Mouse (Mus musculus): ENCODE results near the gene Runx2. TPM values are rescaled to one million over a fixed set of nuclear protein-coding genes. Genes with fewer than 3 reads are reported as not detected.
A peak's percentile ranks its signal among the peaks of the same experiment; 100 is the strongest.

Runx2 gene
- polyA plus RNA-seq, 1 experiment from 2014 or later: 1.2 TPM

- Histone ChIP-seq H3K27me3 (ENCODE audit: control insufficient read depth, insufficient read depth, low read depth, low read length) (no peaks in the 10 kb centered on the region), H3K9me3 (ENCODE audit: control insufficient read depth, low read length) (no peaks in the 10 kb centered on the region), H3K27ac (ENCODE audit: low read length) (no peak overlapping the region), H3K9ac (ENCODE audit: low read length) (no peak overlapping the region), H3K4me1 (replicated peaks; ENCODE audit: control insufficient read depth, insufficient read depth, low read length) (peaks cover 6% of the 10 kb centered on the region), H3K4me2 (ENCODE audit: low read depth, low read length) (no peak overlapping the region), H3K36me3 (ENCODE audit: control insufficient read depth, insufficient read depth, low read length) (no peaks in the 10 kb centered on the region), H3K4me3 (ENCODE audit: low read length) (no peak overlapping the region)
- WGBS: 74% methylated on average over 2 of the region's 2 CpGs
- ATAC-seq (ENCODE audit: low read depth): no peak
These were observed 4.2 kb upstream of the Runx2 start for GRCm38 (mm10) chr17:44818825-44819224.

- Histone ChIP-seq H3K4me1 (replicated peaks; ENCODE audit: control insufficient read depth, insufficient read depth, low read length) (0 out of 2 replicates have a peak, but pooled peaks cover 2% of the 10 kb centered on the region), H3K36me3 (ENCODE audit: control insufficient read depth, insufficient read depth, low read length) (no peaks in the 10 kb centered on the region), H3K27me3 (ENCODE audit: control insufficient read depth, insufficient read depth, low read depth, low read length) (no peaks in the 10 kb centered on the region), H3K4me3 (ENCODE audit: low read length) (no peak overlapping the region), H3K27ac (ENCODE audit: low read length) (no peak overlapping the region), H3K9me3 (ENCODE audit: control insufficient read depth, low read length) (no peaks in the 10 kb centered on the region), H3K4me2 (ENCODE audit: low read depth, low read length) (no peak overlapping the region), H3K9ac (ENCODE audit: low read length) (no peak overlapping the region)
- 77% methylated on average over 1 of the region's 1 CpGs for WGBS
- ATAC-seq (ENCODE audit: low read depth): no peak
These were observed 7.6 kb downstream of the Runx2 start for GRCm38 (mm10) chr17:44807031-44807430.

- H3K36me3 ChIP-seq (ENCODE audit: control insufficient read depth, insufficient read depth, low read length): no peaks in the 10 kb centered on the region; the same call in 1 of the 2 replicates
- no peaks in the 10 kb centered on the region for H3K27me3 ChIP-seq (ENCODE audit: control insufficient read depth, insufficient read depth, low read depth, low read length)
- H3K4me2 ChIP-seq (ENCODE audit: low read depth, low read length): no peak overlapping the region
- no peak overlapping the region for H3K27ac ChIP-seq (ENCODE audit: low read length)
- H3K9ac ChIP-seq (ENCODE audit: low read length): no peak overlapping the region
- no peak for ATAC-seq (ENCODE audit: low read depth)
- no peak overlapping the region for H3K4me3 ChIP-seq (ENCODE audit: low read length)
- no peaks in the 10 kb centered on the region for H3K9me3 ChIP-seq (ENCODE audit: control insufficient read depth, low read length)
- 43% methylated on average over 3 of the region's 3 CpGs for WGBS
- H3K4me1 ChIP-seq (replicated peaks; ENCODE audit: control insufficient read depth, insufficient read depth, low read length): no peaks in the 10 kb centered on the region
These were observed 17.3 kb downstream of the Runx2 start for GRCm38 (mm10) chr17:44797331-44797730.

GRCm38 (mm10) chr17:44792218-44792917 lies 22.2 kb downstream of the Runx2 start:
- Histone ChIP-seq H3K4me1 (replicated peaks; ENCODE audit: control insufficient read depth, insufficient read depth, low read length) (no peaks in the 10 kb centered on the region), H3K9me3 (ENCODE audit: control insufficient read depth, low read length) (no peaks in the 10 kb centered on the region), H3K9ac (ENCODE audit: low read length) (no peak overlapping the region), H3K27me3 (ENCODE audit: control insufficient read depth, insufficient read depth, low read depth, low read length) (no peaks in the 10 kb centered on the region), H3K4me3 (ENCODE audit: low read length) (no peak overlapping the region), H3K36me3 (ENCODE audit: control insufficient read depth, insufficient read depth, low read length) (peaks cover 3% of the 10 kb centered on the region; the same call in 1 of the 2 replicates), H3K4me2 (ENCODE audit: low read depth, low read length) (no peak overlapping the region), H3K27ac (ENCODE audit: low read length) (no peak overlapping the region)
- no peak for ATAC-seq (ENCODE audit: low read depth)
- WGBS: 88% methylated on average over 12 of the region's 12 CpGs

DNA sequence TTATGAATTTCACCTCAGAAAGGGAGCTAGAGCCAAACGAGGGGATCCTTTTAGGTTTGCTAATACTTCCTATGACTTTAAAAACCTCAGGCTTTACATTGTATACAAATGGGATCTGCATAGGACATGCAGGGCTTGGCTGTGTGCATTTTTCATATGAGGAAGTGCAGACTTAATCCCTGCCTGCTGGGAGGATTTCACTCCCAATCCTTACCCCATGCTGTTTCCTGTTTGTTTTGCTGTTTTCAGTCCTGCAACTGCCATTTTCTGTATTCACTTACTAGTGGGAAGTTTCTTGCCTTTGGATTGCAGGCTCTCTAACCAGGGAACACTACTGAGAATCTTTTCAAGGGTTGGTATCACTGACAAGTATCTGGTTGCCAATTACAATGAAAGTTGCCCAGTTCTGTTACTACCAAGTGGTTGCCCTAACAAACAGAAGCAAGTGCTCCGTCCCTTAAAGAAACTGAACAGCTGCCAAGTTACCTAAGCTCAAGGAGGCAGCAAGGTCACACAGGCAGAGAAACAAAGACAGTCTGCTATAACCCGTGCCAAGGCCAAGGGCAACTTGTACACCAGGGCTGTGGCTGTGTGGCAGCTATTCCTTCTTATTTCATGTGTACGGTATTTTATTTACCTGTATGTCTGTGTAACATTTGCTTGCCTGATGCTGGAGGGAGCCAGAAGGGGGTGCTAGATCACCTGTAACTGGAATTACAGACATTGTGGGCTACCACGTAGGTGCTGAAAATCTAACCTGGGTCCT lies 25.4 kb downstream of the Runx2 start:
- Histone ChIP-seq H3K36me3 (ENCODE audit: control insufficient read depth, insufficient read depth, low read length) (peaks cover 3% of the 10 kb centered on the region; the same call in 1 of the 2 replicates), H3K9ac (ENCODE audit: low read length) (no peak overlapping the region), H3K27ac (ENCODE audit: low read length) (no peak overlapping the region), H3K4me3 (ENCODE audit: low read length) (no peak overlapping the region), H3K4me1 (replicated peaks; ENCODE audit: control insufficient read depth, insufficient read depth, low read length) (peaks cover 2% of the 10 kb centered on the region; the same call in 1 of the 2 replicates), H3K27me3 (ENCODE audit: control insufficient read depth, insufficient read depth, low read depth, low read length) (no peaks in the 10 kb centered on the region), H3K4me2 (ENCODE audit: low read depth, low read length) (no peak overlapping the region), H3K9me3 (ENCODE audit: control insufficient read depth, low read length) (no peaks in the 10 kb centered on the region)
- 77% methylated on average over 5 of the region's 5 CpGs for WGBS
- ATAC-seq (ENCODE audit: low read depth): no peak

- Histone ChIP-seq H3K27me3 (ENCODE audit: control insufficient read depth, insufficient read depth, low read depth, low read length) (no peaks in the 10 kb centered on the region), H3K27ac (ENCODE audit: low read length) (no peak overlapping the region), H3K36me3 (ENCODE audit: control insufficient read depth, insufficient read depth, low read length) (no peaks in the 10 kb centered on the region), H3K4me3 (ENCODE audit: low read length) (no peak overlapping the region), H3K4me2 (ENCODE audit: low read depth, low read length) (no peak overlapping the region), H3K4me1 (replicated peaks; ENCODE audit: control insufficient read depth, insufficient read depth, low read length) (peaks cover 4% of the 10 kb centered on the region), H3K9ac (ENCODE audit: low read length) (no peak overlapping the region), H3K9me3 (ENCODE audit: control insufficient read depth, low read length) (no peaks in the 10 kb centered on the region)
- ATAC-seq (ENCODE audit: low read depth): no peak
- 75% methylated on average over 2 of the region's 2 CpGs for WGBS
These were observed 31.5 kb downstream of the Runx2 start for GRCm38 (mm10) chr17:44783143-44783542.

GRCm38 (mm10) chr17:44782366-44782765 lies 32.2 kb downstream of the Runx2 start:
- H3K4me1 ChIP-seq (replicated peaks; ENCODE audit: control insufficient read depth, insufficient read depth, low read length): peaks cover 10% of the 10 kb centered on the region
- H3K4me3 ChIP-seq (ENCODE audit: low read length): no peak overlapping the region
- no peak overlapping the region for H3K9ac ChIP-seq (ENCODE audit: low read length)
- H3K4me2 ChIP-seq (ENCODE audit: low read depth, low read length): no peak overlapping the region
- H3K27ac ChIP-seq (ENCODE audit: low read length): no peak overlapping the region
- no peaks in the 10 kb centered on the region for H3K27me3 ChIP-seq (ENCODE audit: control insufficient read depth, insufficient read depth, low read depth, low read length)
- no peaks in the 10 kb centered on the region for H3K9me3 ChIP-seq (ENCODE audit: control insufficient read depth, low read length)
- 84% methylated on average over 4 of the region's 4 CpGs for WGBS
- H3K36me3 ChIP-seq (ENCODE audit: control insufficient read depth, insufficient read depth, low read length): no peaks in the 10 kb centered on the region
- no peak for ATAC-seq (ENCODE audit: low read depth)

DNA sequence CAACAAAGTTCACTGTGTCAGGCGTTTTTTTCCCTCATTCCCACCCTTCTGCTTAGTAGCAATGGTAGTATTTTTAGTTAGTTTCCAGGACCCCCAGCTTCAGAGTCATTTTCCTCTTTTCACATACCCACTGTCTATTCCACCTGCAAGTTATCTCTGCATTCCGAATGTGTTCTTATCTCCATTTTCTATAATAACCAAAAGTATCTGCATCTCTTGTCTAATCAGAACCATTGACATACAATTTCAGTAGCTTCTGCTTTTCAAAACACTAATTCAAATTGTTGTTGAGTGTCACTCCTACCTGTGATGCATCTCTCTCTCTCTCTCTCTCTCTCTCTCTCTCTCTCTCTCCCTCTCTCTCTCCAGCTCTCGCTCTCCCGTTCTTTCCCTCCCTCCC lies 34.2 kb downstream of the Runx2 start:
- no peak for ATAC-seq (ENCODE audit: low read depth)
- H3K27me3 ChIP-seq (ENCODE audit: control insufficient read depth, insufficient read depth, low read depth, low read length): no peaks in the 10 kb centered on the region
- no peaks in the 10 kb centered on the region for H3K36me3 ChIP-seq (ENCODE audit: control insufficient read depth, insufficient read depth, low read length)
- H3K27ac ChIP-seq (ENCODE audit: low read length): no peak overlapping the region
- 54% methylated on average over 4 of the region's 4 CpGs for WGBS
- H3K4me2 ChIP-seq (ENCODE audit: low read depth, low read length): no peak overlapping the region
- peaks cover 10% of the 10 kb centered on the region for H3K4me1 ChIP-seq (replicated peaks; ENCODE audit: control insufficient read depth, insufficient read depth, low read length)
- no peaks in the 10 kb centered on the region for H3K9me3 ChIP-seq (ENCODE audit: control insufficient read depth, low read length)
- H3K9ac ChIP-seq (ENCODE audit: low read length): no peak overlapping the region
- H3K4me3 ChIP-seq (ENCODE audit: low read length): no peak overlapping the region

- H3K9me3 ChIP-seq (ENCODE audit: control insufficient read depth, low read length): no peaks in the 10 kb centered on the region
- peaks cover 10% of the 10 kb centered on the region for H3K4me1 ChIP-seq (replicated peaks; ENCODE audit: control insufficient read depth, insufficient read depth, low read length)
- no peak overlapping the region for H3K9ac ChIP-seq (ENCODE audit: low read length)
- H3K4me2 ChIP-seq (ENCODE audit: low read depth, low read length): peak overlapping the region; percentile 86
- H3K36me3 ChIP-seq (ENCODE audit: control insufficient read depth, insufficient read depth, low read length): no peaks in the 10 kb centered on the region
- no peaks in the 10 kb centered on the region for H3K27me3 ChIP-seq (ENCODE audit: control insufficient read depth, insufficient read depth, low read depth, low read length)
- no peak overlapping the region for H3K27ac ChIP-seq (ENCODE audit: low read length)
- H3K4me3 ChIP-seq (ENCODE audit: low read length): no peak overlapping the region
- ATAC-seq (ENCODE audit: low read depth): no peak
- WGBS: 64% methylated on average over 5 of the region's 5 CpGs
These were observed 36.5 kb downstream of the Runx2 start for GRCm38 (mm10) chr17:44778141-44778540.
